Mouse (Mus musculus) hindbrain, embryonic 15.5 days (tissue): ENCODE measurements around the gene Fam193a. TPM values are rescaled to one million over a fixed set of nuclear protein-coding genes. Genes with fewer than 3 reads are reported as not detected.

ENCODE experiments used
- ATAC-seq: fragments of 200-750 bp; cut with Nextera tagmentation; 2 replicates; pipeline ENCODE4 v1.8.0; 2017; ENCODE audit warnings: low read depth, moderate number of reproducible peaks, moderate TSS enrichment; ENCODE audit not compliant: low FRiP score
- H3K27ac ChIP-seq: fragments of 300-500 bp; sonication (generic); replicated peaks from 2 replicates; pipeline ENCODE4 v1.5.1; 2015; ENCODE audit warnings: mild to moderate bottlenecking, inconsistent platforms
- H3K27me3 ChIP-seq: fragments of 300-500 bp; sonication (generic); 2 replicates; pipeline ENCODE4 v1.6.1; 2015; ENCODE audit warnings: control low read depth, inconsistent platforms
- H3K36me3 ChIP-seq: fragments of 300-500 bp; sonication (generic); 2 replicates; pipeline ENCODE4 v1.6.1; 2015; ENCODE audit warnings: control low read depth, inconsistent platforms
- H3K4me1 ChIP-seq: fragments of 300-500 bp; sonication (generic); replicated peaks from 2 replicates; pipeline ENCODE4 v1.6.1; 2015; ENCODE audit warnings: control low read depth, inconsistent platforms
- H3K4me2 ChIP-seq: fragments of 300-500 bp; sonication (generic); 2 replicates; pipeline ENCODE4 v1.6.1; 2015; ENCODE audit warnings: moderate library complexity, mild to moderate bottlenecking, inconsistent platforms
- H3K4me3 ChIP-seq: fragments of 300-500 bp; sonication (generic); 2 replicates; pipeline ENCODE4 v1.5.1; 2015; ENCODE audit warnings: mild to moderate bottlenecking, inconsistent platforms
- H3K9ac ChIP-seq: fragments of 300-500 bp; sonication (generic); 2 replicates; pipeline ENCODE4 v1.6.1; 2015; ENCODE audit warnings: inconsistent platforms
- H3K9me3 ChIP-seq: fragments of 300-500 bp; sonication (generic); 2 replicates; pipeline ENCODE4 v1.6.1; 2016; ENCODE audit warnings: control low read depth, inconsistent platforms
- WGBS: fragments of 180-500 bp; shearing (Covaris S2); methylation state at CpG from one replicate; pipeline ENCODE4 v1.1.7; 2015; 5-methylcytosine and 5-hydroxymethylcytosine counted together
- polyA plus RNA-seq: library from polyadenylated mRNA; unstranded; fragments of >200 nt; fragmentation: Nextera tagmentation; extraction: Ambion mirVana; gene quantifications from 2 replicates; pipeline ENCODE4 v1.2.1, GENCODE M21; 2015

Gene Fam193a
- polyA plus RNA-seq, 1 experiment from 2014 or later: 14.0 TPM

- no peaks in the 10 kb centered on the region for H3K4me1 ChIP-seq
- no peak overlapping the region for H3K27ac ChIP-seq
- 95% methylated on average over 3 of the region's 3 CpGs for WGBS
- no peak for ATAC-seq
- H3K36me3 ChIP-seq: peaks cover 67% of the 10 kb centered on the region
- no peak overlapping the region for H3K4me2 ChIP-seq
- H3K4me3 ChIP-seq: no peak overlapping the region
- no peaks in the 10 kb centered on the region for H3K9me3 ChIP-seq
- no peaks in the 10 kb centered on the region for H3K27me3 ChIP-seq
- no peak overlapping the region for H3K9ac ChIP-seq
Observed at GRCm38 (mm10) chr5:34352084-34352631, 17.6 kb upstream of the Fam193a start.

- 93% methylated on average over 3 of the region's 3 CpGs for WGBS
- no peak overlapping the region for H3K4me3 ChIP-seq
- peaks cover 22% of the 10 kb centered on the region for H3K36me3 ChIP-seq
- H3K9me3 ChIP-seq: no peaks in the 10 kb centered on the region
- no peaks in the 10 kb centered on the region for H3K27me3 ChIP-seq
- no peak for ATAC-seq
- no peak overlapping the region for H3K4me2 ChIP-seq
- no peak overlapping the region for H3K27ac ChIP-seq
- H3K9ac ChIP-seq: no peak overlapping the region
- no peaks in the 10 kb centered on the region for H3K4me1 ChIP-seq
Observed at GRCm38 (mm10) chr5:34360261-34360660, 9.5 kb upstream of the Fam193a start.

GRCm38 (mm10) chr5:34363115-34363514 is 6.6 kb upstream of the Fam193a start:
- Histone ChIP-seq H3K4me3 (no peak overlapping the region), H3K27ac (no peak overlapping the region), H3K4me2 (no peak overlapping the region), H3K9me3 (no peaks in the 10 kb centered on the region), H3K4me1 (no peaks in the 10 kb centered on the region), H3K27me3 (no peaks in the 10 kb centered on the region), H3K36me3 (peaks cover 16% of the 10 kb centered on the region), H3K9ac (no peak overlapping the region)
- no peak for ATAC-seq

GRCm38 (mm10) chr5:34368551-34369290 is 1.0 kb upstream of the Fam193a start:
- ATAC-seq: no peak
- Histone ChIP-seq H3K9me3 (no peaks in the 10 kb centered on the region), H3K27ac (peak overlapping the region; percentile 88), H3K4me2 (peak overlapping the region; percentile 58), H3K36me3 (no peaks in the 10 kb centered on the region), H3K27me3 (no peaks in the 10 kb centered on the region), H3K9ac (peak overlapping the region; percentile 67), H3K4me1 (peaks cover 23% of the 10 kb centered on the region), H3K4me3 (peak overlapping the region; percentile 81)
- WGBS: 70% methylated on average over 7 of the region's 7 CpGs

- Histone ChIP-seq H3K36me3 (no peaks in the 10 kb centered on the region), H3K4me1 (peaks cover 28% of the 10 kb centered on the region), H3K27ac (peak overlapping the region; percentile 88), H3K9ac (peak overlapping the region; percentile 86), H3K4me3 (peak overlapping the region; percentile 81), H3K4me2 (peak overlapping the region; percentile 63), H3K9me3 (no peaks in the 10 kb centered on the region), H3K27me3 (no peaks in the 10 kb centered on the region)
- no peak for ATAC-seq
- WGBS: under 1% methylated on average over 59 of the region's 114 CpGs
Observed at GRCm38 (mm10) chr5:34370022-34370823, 490 bp downstream of the Fam193a start.

GRCm38 (mm10) chr5:34370840-34371239 is 1.1 kb downstream of the Fam193a start:
- Histone ChIP-seq H3K9ac (peak overlapping the region; percentile 86), H3K9me3 (no peaks in the 10 kb centered on the region), H3K4me2 (peak overlapping the region; percentile 63), H3K27ac (peak overlapping the region; percentile 88), H3K4me3 (peak overlapping the region; percentile 81), H3K4me1 (peaks cover 28% of the 10 kb centered on the region), H3K27me3 (no peaks in the 10 kb centered on the region), H3K36me3 (no peaks in the 10 kb centered on the region)
- ATAC-seq: no peak
- 31% methylated on average over 8 of the region's 8 CpGs for WGBS

GRCm38 (mm10) chr5:34372141-34372540 is 2.4 kb downstream of the Fam193a start:
- H3K36me3 ChIP-seq: no peaks in the 10 kb centered on the region
- no peak overlapping the region for H3K27ac ChIP-seq
- H3K4me2 ChIP-seq: peak overlapping the region; percentile 21
- H3K4me1 ChIP-seq: peaks cover 28% of the 10 kb centered on the region
- no peaks in the 10 kb centered on the region for H3K9me3 ChIP-seq
- H3K27me3 ChIP-seq: no peaks in the 10 kb centered on the region
- no peak overlapping the region for H3K9ac ChIP-seq
- ATAC-seq: no peak
- H3K4me3 ChIP-seq: 0 out of 2 replicates have a peak overlapping the region, but pooled peaks have one; percentile 1

- Histone ChIP-seq H3K9ac (no peak overlapping the region), H3K4me2 (no peak overlapping the region)
Observed at GRCm38 (mm10) chr5:34372541-34372940, 2.8 kb downstream of the Fam193a start.

GRCm38 (mm10) chr5:34378787-34379186 is 9.1 kb downstream of the Fam193a start:
- no peak for ATAC-seq
- Histone ChIP-seq H3K4me2 (no peak overlapping the region), H3K4me1 (0 out of 2 replicates have a peak, but pooled peaks cover 4% of the 10 kb centered on the region), H3K27ac (no peak overlapping the region), H3K27me3 (no peaks in the 10 kb centered on the region), H3K36me3 (no peaks in the 10 kb centered on the region), H3K9ac (no peak overlapping the region), H3K9me3 (no peaks in the 10 kb centered on the region), H3K4me3 (no peak overlapping the region)

More at GRCm38 (mm10) chr5:34372541-34372940, 2.8 kb downstream of the Fam193a start:
- Histone ChIP-seq H3K36me3 (no peaks in the 10 kb centered on the region), H3K27me3 (no peaks in the 10 kb centered on the region), H3K27ac (no peak overlapping the region), H3K4me1 (peaks cover 28% of the 10 kb centered on the region), H3K9me3 (no peaks in the 10 kb centered on the region), H3K4me3 (no peak overlapping the region)
- no peak for ATAC-seq

GRCm38 (mm10) chr5:34381700-34382099 is 12.0 kb downstream of the Fam193a start:
- Histone ChIP-seq H3K4me1 (no peaks in the 10 kb centered on the region), H3K4me2 (no peak overlapping the region), H3K9me3 (no peaks in the 10 kb centered on the region), H3K36me3 (peaks cover 2% of the 10 kb centered on the region; the same call in 1 of the 2 replicates), H3K9ac (no peak overlapping the region), H3K27ac (no peak overlapping the region), H3K4me3 (no peak overlapping the region), H3K27me3 (no peaks in the 10 kb centered on the region)
- no peak for ATAC-seq
- WGBS: 96% methylated on average over 2 of the region's 2 CpGs

GRCm38 (mm10) chr5:34385616-34386015 is 15.9 kb downstream of the Fam193a start:
- no peak overlapping the region for H3K27ac ChIP-seq
- no peaks in the 10 kb centered on the region for H3K4me1 ChIP-seq
- no peaks in the 10 kb centered on the region for H3K9me3 ChIP-seq
- H3K27me3 ChIP-seq: no peaks in the 10 kb centered on the region
- WGBS: over 99% methylated on average over 5 of the region's 5 CpGs
- H3K4me2 ChIP-seq: no peak overlapping the region
- ATAC-seq: no peak
- no peak overlapping the region for H3K9ac ChIP-seq
- peaks cover 2% of the 10 kb centered on the region; the same call in 1 of the 2 replicates for H3K36me3 ChIP-seq
- H3K4me3 ChIP-seq: no peak overlapping the region

- no peak overlapping the region for H3K4me3 ChIP-seq
- H3K27me3 ChIP-seq: no peaks in the 10 kb centered on the region
- no peak overlapping the region for H3K9ac ChIP-seq
- no peak for ATAC-seq
- H3K27ac ChIP-seq: no peak overlapping the region
- peaks cover 2% of the 10 kb centered on the region; the same call in 1 of the 2 replicates for H3K36me3 ChIP-seq
- 93% methylated on average over 2 of the region's 2 CpGs for WGBS
- H3K4me1 ChIP-seq: no peaks in the 10 kb centered on the region
- no peaks in the 10 kb centered on the region for H3K9me3 ChIP-seq
- H3K4me2 ChIP-seq: no peak overlapping the region
Observed at GRCm38 (mm10) chr5:34386744-34387143, 17.0 kb downstream of the Fam193a start.
